Mouse (Mus musculus) embryonic facial prominence, embryonic 13.5 days (tissue): ENCODE measurements around the gene Mmaa. TPM values are rescaled to one million over a fixed set of nuclear protein-coding genes. Genes with fewer than 3 reads are reported as not detected.

Source experiments
- ATAC-seq: fragments of 200-750 bp; cut with Nextera tagmentation; 2 replicates; pipeline ENCODE4 v1.8.0; 2017; ENCODE audit warnings: low read depth; ENCODE audit not compliant: insufficient number of reproducible peaks, insufficient read depth, low FRiP score, low TSS enrichment
- H3K27ac ChIP-seq: fragments of 300-500 bp; sonication (generic); 2 replicates; pipeline ENCODE4 v1.5.1; 2015; ENCODE audit warnings: moderate library complexity, mild to moderate bottlenecking, inconsistent platforms
- H3K27me3 ChIP-seq: fragments of 300-500 bp; sonication (generic); 2 replicates; pipeline ENCODE4 v1.6.1; 2015; ENCODE audit warnings: mild to moderate bottlenecking, inconsistent platforms
- H3K36me3 ChIP-seq: fragments of 300-500 bp; sonication (generic); 2 replicates; pipeline ENCODE4 v1.6.1; 2015; ENCODE audit warnings: mild to moderate bottlenecking, inconsistent platforms
- H3K4me1 ChIP-seq: fragments of 300-500 bp; sonication (generic); 2 replicates; pipeline ENCODE4 v1.6.1; 2015; ENCODE audit warnings: inconsistent platforms
- H3K4me2 ChIP-seq: fragments of 300-500 bp; sonication (generic); 2 replicates; pipeline ENCODE4 v1.6.1; 2015; ENCODE audit warnings: moderate library complexity, mild to moderate bottlenecking, inconsistent platforms
- H3K4me3 ChIP-seq: fragments of 300-500 bp; sonication (generic); 2 replicates; pipeline ENCODE4 v1.5.1; 2015; ENCODE audit warnings: mild to moderate bottlenecking, inconsistent platforms
- H3K9ac ChIP-seq: fragments of 300-500 bp; sonication (generic); 2 replicates; pipeline ENCODE4 v1.6.1; 2015; ENCODE audit warnings: mild to moderate bottlenecking, inconsistent platforms
- H3K9me3 ChIP-seq: fragments of 300-500 bp; sonication (generic); 2 replicates; pipeline ENCODE4 v1.6.1; 2016; ENCODE audit warnings: inconsistent platforms
- WGBS: fragments of 180-500 bp; shearing (Covaris S2); methylation state at CpG from one replicate; pipeline ENCODE4 v1.1.7; 2015; ENCODE audit warnings: mixed read lengths; 5-methylcytosine and 5-hydroxymethylcytosine counted together
- polyA plus RNA-seq: library from polyadenylated mRNA; unstranded; fragments of >200 nt; fragmentation: Nextera tagmentation; extraction: Ambion mirVana; gene quantifications from 2 replicates; pipeline ENCODE4 v1.2.1, GENCODE M21; 2015

Mmaa gene
- polyA plus RNA-seq, 1 experiment from 2014 or later = 16.2 TPM

DNA sequence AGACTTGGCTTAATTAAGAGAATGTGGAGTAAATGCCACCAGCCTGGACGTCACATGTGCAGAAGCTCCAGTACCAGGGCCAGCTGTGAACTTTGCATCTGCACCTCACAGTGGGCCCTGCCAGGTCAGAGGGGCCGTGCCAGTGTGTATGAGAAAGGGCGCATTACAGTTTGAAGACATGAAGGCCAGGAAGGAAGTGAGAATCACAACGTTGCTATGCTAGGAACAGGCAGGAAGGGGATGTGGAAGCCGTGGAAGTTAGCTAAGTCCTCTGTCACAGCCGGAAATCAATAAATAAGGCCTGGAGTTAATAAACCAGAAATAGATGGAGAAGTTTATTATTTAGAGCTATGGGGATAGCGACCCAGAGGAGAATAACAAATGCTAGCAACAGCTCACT lies 28.4 kb upstream of the Mmaa start:
- Histone ChIP-seq H3K36me3 (no peaks in the 10 kb centered on the region), H3K9me3 (no peaks in the 10 kb centered on the region), H3K9ac (0 out of 2 replicates have a peak overlapping the region, but pooled peaks have one; percentile 11), H3K27me3 (no peaks in the 10 kb centered on the region), H3K4me2 (no peak overlapping the region), H3K27ac (no peak overlapping the region), H3K4me3 (no peak overlapping the region), H3K4me1 (peaks cover 26% of the 10 kb centered on the region)
- whole genome bisulfite sequencing = 50% methylated on average over 7 of the region's 7 CpGs
- no peak for ATAC-seq

DNA sequence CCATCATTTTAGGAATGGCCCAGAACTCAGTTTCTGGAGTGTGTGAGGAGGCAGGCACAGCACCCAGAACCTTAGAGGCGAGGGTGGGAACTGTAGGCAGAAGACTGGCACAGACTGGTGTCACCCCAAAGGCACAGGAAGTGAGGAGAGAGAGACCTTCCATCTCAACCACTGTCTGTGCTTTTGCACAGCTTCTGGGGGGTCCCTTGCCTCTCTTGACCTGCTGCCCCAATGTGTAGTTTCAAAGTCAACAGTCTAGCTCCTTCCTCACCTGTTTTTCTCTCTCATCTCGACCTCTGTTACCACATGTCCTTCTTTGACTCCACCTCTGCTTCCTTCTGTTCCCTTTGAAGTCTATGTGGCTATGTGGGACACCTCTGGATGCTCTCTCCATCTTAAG lies 16.1 kb upstream of the Mmaa start:
- ATAC-seq = no peak
- WGBS = 69% methylated on average over 2 of the region's 2 CpGs
- Histone ChIP-seq H3K4me1 (no peaks in the 10 kb centered on the region), H3K36me3 (no peaks in the 10 kb centered on the region), H3K4me2 (no peak overlapping the region), H3K9ac (no peak overlapping the region), H3K27ac (no peak overlapping the region), H3K4me3 (no peak overlapping the region), H3K9me3 (no peaks in the 10 kb centered on the region), H3K27me3 (no peaks in the 10 kb centered on the region)

DNA sequence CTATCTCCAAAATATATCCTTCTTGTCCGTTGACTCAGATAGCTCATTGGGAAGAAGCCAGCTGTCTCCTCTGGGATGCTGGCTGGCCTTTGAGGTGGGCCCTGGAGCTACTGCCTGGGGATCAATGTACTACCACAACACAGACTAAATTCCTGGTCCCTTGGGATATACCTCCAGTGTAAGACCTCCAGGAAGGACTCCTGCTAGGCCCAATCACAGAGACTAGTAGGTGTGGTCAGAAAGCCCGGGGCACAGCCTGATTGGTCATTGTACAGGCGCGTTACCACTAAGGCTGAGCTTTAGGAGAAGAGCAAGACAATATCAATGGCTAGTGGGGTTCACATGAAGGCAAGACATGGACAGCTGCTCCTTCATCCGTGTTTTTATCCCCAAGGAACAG lies 11.2 kb upstream of the Mmaa start:
- H3K4me3 ChIP-seq = no peak overlapping the region
- H3K36me3 ChIP-seq = no peaks in the 10 kb centered on the region
- no peak overlapping the region for H3K9ac ChIP-seq
- WGBS = 67% methylated on average over 5 of the region's 5 CpGs
- H3K4me2 ChIP-seq = no peak overlapping the region
- H3K27ac ChIP-seq = no peak overlapping the region
- H3K4me1 ChIP-seq = peaks cover 6% of the 10 kb centered on the region
- no peak for ATAC-seq
- no peaks in the 10 kb centered on the region for H3K27me3 ChIP-seq
- H3K9me3 ChIP-seq = no peaks in the 10 kb centered on the region

DNA sequence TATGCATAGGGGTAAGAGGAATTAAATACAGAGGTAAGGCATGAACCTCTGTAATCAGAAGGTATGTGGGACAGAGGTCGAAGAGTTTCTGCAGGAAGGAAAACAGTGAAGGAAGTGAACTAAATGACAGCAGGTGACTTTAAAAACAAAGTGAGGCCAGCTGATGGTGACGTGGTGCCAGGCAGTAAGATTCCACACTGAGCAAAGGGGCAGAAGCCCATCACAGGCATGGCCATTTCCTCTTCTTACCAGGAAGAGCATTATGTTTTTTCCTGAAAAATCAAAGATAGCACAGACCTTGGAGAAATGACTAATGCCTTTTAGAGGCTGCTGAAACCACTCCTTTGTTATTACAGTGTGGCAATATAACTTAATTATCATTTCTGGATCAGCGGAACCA lies 6.8 kb upstream of the Mmaa start:
- no peaks in the 10 kb centered on the region for H3K36me3 ChIP-seq
- H3K9me3 ChIP-seq = no peaks in the 10 kb centered on the region
- peaks cover 6% of the 10 kb centered on the region for H3K4me1 ChIP-seq
- no peak overlapping the region for H3K4me2 ChIP-seq
- no peak overlapping the region for H3K27ac ChIP-seq
- no peak overlapping the region for H3K4me3 ChIP-seq
- H3K27me3 ChIP-seq = no peaks in the 10 kb centered on the region
- WGBS = 64% methylated on average over 3 of the region's 3 CpGs
- no peak overlapping the region for H3K9ac ChIP-seq
- ATAC-seq = no peak

DNA sequence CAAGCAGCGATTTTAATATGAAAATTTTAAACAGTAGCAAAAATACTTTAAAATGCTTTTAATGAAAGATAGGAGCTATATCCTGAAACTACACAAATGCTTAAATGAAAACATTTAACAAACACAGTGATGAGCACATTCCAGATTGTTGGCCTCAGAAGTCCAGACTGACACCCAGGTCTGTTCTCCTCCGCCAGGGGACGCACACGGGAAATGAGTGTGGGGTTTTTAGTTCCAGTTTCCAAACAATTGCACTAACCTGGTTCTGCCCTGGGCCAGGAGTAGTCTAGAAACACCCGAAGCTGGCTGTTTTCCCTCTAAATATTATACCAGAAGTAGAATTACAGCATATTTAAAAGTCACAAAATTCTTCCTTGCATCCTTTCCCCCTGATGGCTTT lies 5.0 kb upstream of the Mmaa start:
- ATAC-seq = no peak
- peaks cover 14% of the 10 kb centered on the region for H3K4me1 ChIP-seq
- H3K27me3 ChIP-seq = no peaks in the 10 kb centered on the region
- no peak overlapping the region for H3K9ac ChIP-seq
- H3K4me3 ChIP-seq = no peak overlapping the region
- 78% methylated on average over 5 of the region's 5 CpGs for WGBS
- H3K27ac ChIP-seq = no peak overlapping the region
- no peak overlapping the region for H3K4me2 ChIP-seq
- no peaks in the 10 kb centered on the region for H3K9me3 ChIP-seq
- no peaks in the 10 kb centered on the region for H3K36me3 ChIP-seq

DNA sequence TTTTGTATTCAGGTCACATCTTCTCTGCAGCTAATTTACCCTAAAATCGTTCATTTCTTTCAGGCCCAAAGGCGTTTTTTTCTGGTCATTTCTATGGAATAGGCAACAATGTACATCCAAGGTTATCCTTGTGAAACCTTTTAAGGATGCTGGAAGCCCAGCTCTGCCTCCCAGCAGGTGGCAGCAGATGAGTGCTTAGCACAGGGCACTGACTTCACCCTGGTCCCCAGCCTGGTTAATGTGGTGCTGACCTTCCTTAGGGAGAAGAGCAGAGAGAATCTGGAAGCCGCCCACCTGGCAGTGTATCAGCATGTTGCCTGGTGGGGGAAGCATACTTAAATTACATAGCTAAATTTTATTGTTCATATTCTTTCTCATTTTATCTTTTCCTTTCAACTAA lies 3.0 kb upstream of the Mmaa start:
- Histone ChIP-seq H3K4me3 (no peak overlapping the region), H3K27ac (no peak overlapping the region), H3K36me3 (no peaks in the 10 kb centered on the region), H3K9ac (no peak overlapping the region), H3K9me3 (no peaks in the 10 kb centered on the region), H3K27me3 (no peaks in the 10 kb centered on the region), H3K4me1 (peaks cover 22% of the 10 kb centered on the region), H3K4me2 (no peak overlapping the region)
- 40% methylated on average over 3 of the region's 3 CpGs for WGBS
- no peak for ATAC-seq

DNA sequence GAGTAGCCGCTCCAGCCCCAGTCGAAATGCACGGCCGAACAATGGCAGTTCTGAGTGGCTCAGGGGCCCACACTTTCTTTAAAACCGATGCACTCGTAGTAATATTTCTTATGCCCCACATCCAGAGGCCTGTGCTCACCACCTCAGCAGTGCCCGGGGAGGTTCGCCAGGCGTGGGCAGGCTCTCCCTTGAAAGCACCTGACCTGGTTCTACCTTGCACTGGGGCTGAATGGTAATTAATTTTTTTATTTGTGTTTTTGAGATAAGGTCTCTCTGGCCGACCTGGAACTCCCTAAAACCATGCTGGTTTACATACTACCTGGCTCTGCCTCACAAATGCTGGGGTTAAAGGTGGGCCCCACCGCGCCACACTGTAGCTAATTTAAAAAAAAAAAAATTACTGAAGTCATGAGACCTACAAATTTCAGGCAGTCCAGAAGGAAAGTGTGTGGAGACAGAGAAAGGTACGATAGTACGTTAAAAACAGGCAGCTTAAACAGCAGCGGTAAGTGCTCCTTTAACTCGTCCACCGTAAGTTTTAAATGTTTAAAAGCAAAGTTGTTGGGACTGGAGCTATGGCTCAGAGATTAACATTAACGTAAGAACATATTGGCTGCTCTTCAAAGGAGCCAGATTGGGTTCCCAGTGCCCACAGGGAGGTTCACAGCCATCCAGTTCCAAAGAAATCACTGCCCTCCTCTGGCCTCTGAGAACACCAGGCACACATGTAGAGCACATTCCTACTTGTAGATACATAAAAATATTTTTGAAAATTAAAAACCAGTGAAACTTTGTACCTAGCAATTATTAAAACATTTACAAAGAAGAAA lies 754 bp upstream of the Mmaa start:
- H3K4me1 ChIP-seq = peaks cover 16% of the 10 kb centered on the region
- no peaks in the 10 kb centered on the region for H3K9me3 ChIP-seq
- peak overlapping the region; percentile 63 for H3K4me3 ChIP-seq
- peak overlapping the region; percentile 80 for H3K4me2 ChIP-seq
- WGBS = 14% methylated on average over 18 of the region's 18 CpGs
- peak overlapping the region; percentile 87 for H3K9ac ChIP-seq
- H3K27me3 ChIP-seq = no peaks in the 10 kb centered on the region
- H3K27ac ChIP-seq = peak overlapping the region; percentile 99
- no peaks in the 10 kb centered on the region for H3K36me3 ChIP-seq
- no peak for ATAC-seq

DNA sequence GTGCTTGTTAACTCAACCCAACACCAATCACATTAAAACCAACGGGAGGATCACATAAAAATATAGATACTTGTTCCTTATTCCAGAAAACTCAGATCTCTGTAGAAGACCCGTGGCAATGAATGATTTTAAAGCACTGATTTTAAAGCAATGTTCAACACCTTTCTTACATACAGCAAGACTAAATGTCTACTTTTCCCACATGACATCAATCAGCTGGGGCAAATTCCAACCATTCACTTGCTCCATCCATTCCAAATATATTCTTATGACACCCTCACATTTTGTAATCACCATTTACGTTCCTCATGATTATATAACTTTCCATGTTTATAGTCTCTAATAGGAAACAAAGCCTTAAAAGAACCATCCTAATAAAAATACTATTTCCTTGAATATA lies 896 bp downstream of the Mmaa start:
- H3K4me1 ChIP-seq = peaks cover 16% of the 10 kb centered on the region
- H3K9ac ChIP-seq = peak overlapping the region; percentile 37; the same call in 1 of the 2 replicates
- H3K27ac ChIP-seq = peak overlapping the region; percentile 99
- WGBS = 53% methylated on average over 3 of the region's 3 CpGs
- ATAC-seq = no peak
- H3K4me3 ChIP-seq = peak overlapping the region; percentile 63
- H3K36me3 ChIP-seq = no peaks in the 10 kb centered on the region
- H3K27me3 ChIP-seq = no peaks in the 10 kb centered on the region
- peak overlapping the region; percentile 80 for H3K4me2 ChIP-seq
- H3K9me3 ChIP-seq = no peaks in the 10 kb centered on the region

DNA sequence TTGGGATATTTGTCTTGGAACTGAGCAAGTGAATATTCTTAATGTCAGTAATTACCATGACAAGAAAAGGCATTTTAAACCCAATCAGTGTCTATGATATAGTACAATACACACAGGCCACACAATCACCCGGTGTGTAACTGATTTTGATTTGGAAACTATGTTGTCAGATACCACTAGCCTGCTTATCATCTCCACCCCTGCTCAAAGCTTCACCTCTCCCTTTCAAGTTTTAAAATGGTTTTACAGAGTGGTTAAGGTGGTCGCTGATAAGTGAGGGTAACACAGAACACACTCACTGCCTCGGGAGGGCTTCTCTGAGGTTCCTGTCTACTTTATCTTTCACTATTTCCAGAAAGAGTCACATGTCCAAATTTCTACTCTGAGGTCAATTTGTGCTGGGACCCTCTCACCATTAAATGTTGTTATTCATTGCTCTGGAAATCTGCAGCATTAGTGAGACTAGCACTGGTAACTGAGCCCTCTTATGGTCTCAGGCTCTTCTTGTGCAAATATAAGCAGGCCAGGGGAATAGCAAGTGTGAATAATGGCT lies 1.9 kb downstream of the Mmaa start:
- Histone ChIP-seq H3K27ac (no peak overlapping the region; the same call in 1 of the 2 replicates), H3K9ac (no peak overlapping the region), H3K27me3 (no peaks in the 10 kb centered on the region), H3K4me1 (peaks cover 16% of the 10 kb centered on the region), H3K4me2 (peak overlapping the region; percentile 80; the same call in 1 of the 2 replicates), H3K9me3 (no peaks in the 10 kb centered on the region), H3K36me3 (no peaks in the 10 kb centered on the region), H3K4me3 (no peak overlapping the region)
- no peak for ATAC-seq
- WGBS = 78% methylated on average over 3 of the region's 3 CpGs

DNA sequence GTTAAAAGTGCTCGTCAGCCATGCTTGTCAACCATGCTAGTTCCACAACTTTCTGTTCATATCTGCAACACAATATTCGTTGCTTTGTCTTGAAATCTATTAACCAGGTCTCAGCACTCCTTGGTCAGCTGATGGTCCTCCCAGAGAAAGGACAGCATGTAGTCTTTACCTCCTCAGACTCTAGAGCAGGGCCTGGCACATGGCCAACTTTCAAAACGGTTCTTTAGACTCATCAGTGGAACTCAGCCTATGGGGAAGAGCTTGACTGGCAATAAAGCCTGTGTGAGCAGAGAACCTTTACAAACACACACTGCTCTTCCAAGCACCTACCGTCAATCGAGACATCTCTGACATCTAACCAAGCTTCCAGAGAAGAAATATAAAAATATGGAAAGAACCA lies 5.1 kb downstream of the Mmaa start:
- Histone ChIP-seq H3K9ac (no peak overlapping the region), H3K4me3 (no peak overlapping the region), H3K4me2 (no peak overlapping the region), H3K4me1 (peaks cover 8% of the 10 kb centered on the region), H3K9me3 (no peaks in the 10 kb centered on the region), H3K27me3 (no peaks in the 10 kb centered on the region), H3K27ac (no peak overlapping the region), H3K36me3 (no peaks in the 10 kb centered on the region)
- 71% methylated on average over 5 of the region's 5 CpGs for WGBS
- ATAC-seq = no peak

DNA sequence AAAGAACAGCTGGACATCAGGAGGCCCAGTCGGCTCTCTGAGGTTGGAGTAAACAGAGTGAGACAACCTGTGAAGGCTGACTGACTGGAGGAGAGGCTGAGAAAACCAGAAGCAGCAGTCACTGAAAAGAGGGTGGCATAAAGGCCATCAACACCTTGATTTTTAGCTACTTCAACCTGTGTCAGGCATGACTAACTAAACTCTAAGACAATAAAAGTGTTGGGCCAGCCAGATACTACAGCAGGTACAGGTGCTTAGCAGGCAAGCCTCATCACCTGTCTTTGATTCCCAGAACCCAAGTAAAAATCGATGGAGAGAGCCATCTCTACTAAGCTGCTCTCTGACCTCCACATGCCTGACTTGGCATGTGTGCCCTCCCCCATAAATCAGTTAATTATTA lies 6.1 kb downstream of the Mmaa start:
- Histone ChIP-seq H3K27ac (no peak overlapping the region), H3K4me3 (no peak overlapping the region), H3K36me3 (no peaks in the 10 kb centered on the region), H3K4me2 (no peak overlapping the region), H3K9me3 (no peaks in the 10 kb centered on the region), H3K4me1 (peaks cover 8% of the 10 kb centered on the region), H3K9ac (no peak overlapping the region), H3K27me3 (no peaks in the 10 kb centered on the region)
- 61% methylated on average over 2 of the region's 2 CpGs for WGBS
- no peak for ATAC-seq

DNA sequence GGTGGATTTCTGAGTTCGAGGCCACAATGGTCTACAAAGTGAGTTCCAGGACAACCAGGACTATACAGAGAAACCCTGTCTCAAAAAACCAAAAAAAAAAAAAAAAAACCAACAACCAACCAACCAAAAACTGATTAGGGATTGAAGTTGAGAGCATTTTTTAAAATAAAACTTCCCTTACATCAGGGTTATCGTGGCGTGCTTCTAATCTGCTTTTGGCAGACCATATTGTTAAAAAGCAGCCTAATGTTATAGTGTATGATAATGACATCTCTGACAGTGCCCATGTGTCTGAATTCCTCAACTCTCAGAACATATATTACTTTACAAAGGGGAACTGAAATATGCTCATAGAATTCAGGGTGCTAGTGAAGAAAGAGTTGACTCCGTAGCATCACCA lies 6.5 kb downstream of the Mmaa start:
- no peak overlapping the region for H3K9ac ChIP-seq
- no peaks in the 10 kb centered on the region for H3K9me3 ChIP-seq
- no peak overlapping the region for H3K4me3 ChIP-seq
- H3K27me3 ChIP-seq = no peaks in the 10 kb centered on the region
- peaks cover 4% of the 10 kb centered on the region for H3K4me1 ChIP-seq
- ATAC-seq = no peak
- H3K4me2 ChIP-seq = no peak overlapping the region
- no peak overlapping the region for H3K27ac ChIP-seq
- H3K36me3 ChIP-seq = peaks cover 3% of the 10 kb centered on the region; the same call in 1 of the 2 replicates
- 90% methylated on average over 4 of the region's 4 CpGs for WGBS
